Mouse (Mus musculus): Measurements from ENCODE around the gene Btbd11.

Gene Btbd11

GRCm38 (mm10) chr10:85386605-85387218 is at the start of gene Btbd11:
TSS of gene Btbd11 (plus strand) at chr10:85386814.
- peak; percentile 96 for DNase-seq (ENCODE audit: low spot score)

- no peak for DNase-seq (ENCODE audit: low spot score)
These were observed 47.9 kb upstream of the Btbd11 start for GRCm38 (mm10) chr10:85338733-85339132.

- DNase-seq (ENCODE audit: low spot score): no peak
These were observed 44.7 kb upstream of the Btbd11 start for GRCm38 (mm10) chr10:85341867-85342266.

GRCm38 (mm10) chr10:85347171-85347570 is 39.4 kb upstream of the Btbd11 start:
- no peak for DNase-seq (ENCODE audit: low spot score)

- no peak for DNase-seq (ENCODE audit: low spot score)
These were observed 34.1 kb upstream of the Btbd11 start for GRCm38 (mm10) chr10:85352505-85352904.

- no peak for DNase-seq (ENCODE audit: low spot score)
These were observed 32.3 kb upstream of the Btbd11 start for GRCm38 (mm10) chr10:85354270-85354669.

GRCm38 (mm10) chr10:85359501-85360066 is 27.0 kb upstream of the Btbd11 start:
- DNase-seq (ENCODE audit: low spot score): no peak

GRCm38 (mm10) chr10:85362766-85363442 is 23.7 kb upstream of the Btbd11 start:
- no peak for DNase-seq (ENCODE audit: low spot score)

GRCm38 (mm10) chr10:85366876-85367275 is 19.7 kb upstream of the Btbd11 start:
- no peak for DNase-seq (ENCODE audit: low spot score)

GRCm38 (mm10) chr10:85371309-85371708 is 15.3 kb upstream of the Btbd11 start:
- no peak for DNase-seq (ENCODE audit: low spot score)

- no peak for DNase-seq (ENCODE audit: low spot score)
These were observed 14.5 kb upstream of the Btbd11 start for GRCm38 (mm10) chr10:85372108-85372507.

- DNase-seq (ENCODE audit: low spot score): no peak
These were observed 7.6 kb upstream of the Btbd11 start for GRCm38 (mm10) chr10:85378972-85379371.

GRCm38 (mm10) chr10:85382981-85383380 is 3.6 kb upstream of the Btbd11 start:
- no peak for DNase-seq (ENCODE audit: low spot score)

- DNase-seq (ENCODE audit: low spot score): peak; percentile 58
These were observed 831 bp downstream of the Btbd11 start for GRCm38 (mm10) chr10:85387219-85388070.

GRCm38 (mm10) chr10:85388071-85388750 is 1.6 kb downstream of the Btbd11 start:
- peak; percentile 43 for DNase-seq (ENCODE audit: low spot score)

GRCm38 (mm10) chr10:85388751-85389115 is 2.1 kb downstream of the Btbd11 start:
- peak; percentile 42 for DNase-seq (ENCODE audit: low spot score)

- no peak for DNase-seq (ENCODE audit: low spot score)
These were observed 2.9 kb downstream of the Btbd11 start for GRCm38 (mm10) chr10:85389286-85390139.

- peak; percentile 39 for DNase-seq (ENCODE audit: low spot score)
These were observed 6.4 kb downstream of the Btbd11 start for GRCm38 (mm10) chr10:85393016-85393415.

GRCm38 (mm10) chr10:85394558-85394957 is 7.9 kb downstream of the Btbd11 start:
- DNase-seq (ENCODE audit: low spot score): no peak

- no peak for DNase-seq (ENCODE audit: low spot score)
These were observed 24.5 kb downstream of the Btbd11 start for GRCm38 (mm10) chr10:85411120-85411519.

All from testis, postnatal 10 days (tissue).